Mouse (Mus musculus) CD4-positive helper T cell, adult 2 months (primary cell): Measurements from ENCODE around the gene Hacd4.
A peak's percentile ranks its signal among the peaks of the same experiment; 100 is the strongest.

ENCODE experiments used
- DNase-seq: peaks from one replicate; pipeline ENCODE4 v3.0.0-alpha.2; 2012; ENCODE audit warnings: low read depth, missing footprints, low spot score

The Hacd4 gene

DNA sequence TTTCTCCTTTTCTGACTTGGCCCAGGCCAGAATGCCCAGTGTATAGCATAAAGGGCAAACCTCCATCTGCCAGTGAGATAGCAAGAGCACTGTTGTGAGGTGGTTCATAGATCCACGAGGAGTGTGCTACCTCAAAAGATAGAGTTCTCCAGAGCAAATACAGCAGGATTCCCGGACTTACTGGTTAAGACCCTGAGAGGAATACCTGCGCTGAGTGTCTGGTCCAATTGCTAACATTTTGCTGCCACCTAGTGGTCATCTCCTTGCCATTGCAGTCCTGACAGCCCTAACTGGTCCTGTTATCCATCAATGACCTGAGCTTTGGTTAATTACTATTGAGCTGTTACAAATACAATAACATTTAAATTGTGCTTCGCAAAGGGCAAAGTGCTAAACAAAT is 87.8 kb downstream of the Hacd4 start:
- DNase-seq = peak; percentile 70
